Mouse (Mus musculus) thymus, adult 2 months (tissue): ENCODE data around the gene Slc1a7.

Experiments
- CTCF ChIP-seq: fragments of 200-500 bp; IDR thresholded peaks from 2 replicates; pipeline ENCODE4 v1.5.1; 2012; ENCODE audit warnings: mild to moderate bottlenecking, control low read depth, low read length, moderate library complexity, borderline replicate concordance; ENCODE audit not compliant: control insufficient read depth, poor library complexity, insufficient read depth; ENCODE audit errors: extremely low read depth
- POLR2A ChIP-seq: fragments of 200-500 bp; IDR thresholded peaks from 2 replicates; pipeline ENCODE4 v1.6.1; 2012; ENCODE audit warnings: mild to moderate bottlenecking, low read length, control low read depth, moderate library complexity; ENCODE audit not compliant: control insufficient read depth, poor library complexity, insufficient read depth; ENCODE audit errors: extremely low read depth

GRCm38 (mm10) chr4:108017839-108018238 is 49.7 kb downstream of the Slc1a7 start:
- TF ChIP-seq CTCF = no peak
- TF ChIP-seq POLR2A = no peak
